Mouse (Mus musculus) ES-E14 (cell line): ENCODE results near the gene Spa17.

Experiments used
- HCFC1 ChIP-seq: IDR thresholded peaks from 2 replicates; pipeline ENCODE4 v1.6.1; 2012; ENCODE audit warnings: low read length, inconsistent platforms, borderline replicate concordance; ENCODE audit not compliant: insufficient read depth
- ZC3H11A ChIP-seq: IDR thresholded peaks from 2 replicates; pipeline ENCODE4 v1.6.1; 2012; ENCODE audit warnings: low read depth, mild to moderate bottlenecking, inconsistent platforms, low read length, borderline replicate concordance

- TF ChIP-seq ZC3H11A (no peak), HCFC1 (no peak)
Measured at GRCm38 (mm10) chr9:37609558-37609957, 4.0 kb downstream of the Spa17 start.
